Mouse (Mus musculus): Measurements from ENCODE around the gene Pkd1l3. TPM values are rescaled to one million over a fixed set of nuclear protein-coding genes. Genes with fewer than 3 reads are reported as not detected.

The Pkd1l3 gene
- polyA plus RNA-seq, 1 experiment from 2014 or later = 0.21 TPM

- Histone ChIP-seq H3K27me3 (ENCODE audit: poor library complexity, severe bottlenecking) (no peaks in the 10 kb centered on the region), H3K9me3 (no peaks in the 10 kb centered on the region), H3K27ac (no peak overlapping the region), H3K4me1 (no peaks in the 10 kb centered on the region), H3K36me3 (replicated peaks) (peaks cover 56% of the 10 kb centered on the region), H3K4me3 (no peak overlapping the region)
- no peak for DNase-seq (ENCODE audit: extremely low spot score, low spot score)
- WGBS = 97% methylated on average over 5 of the region's 5 CpGs
Observed at GRCm38 (mm10) chr8:109592164-109592563, 22.2 kb upstream of the Pkd1l3 start.

DNA sequence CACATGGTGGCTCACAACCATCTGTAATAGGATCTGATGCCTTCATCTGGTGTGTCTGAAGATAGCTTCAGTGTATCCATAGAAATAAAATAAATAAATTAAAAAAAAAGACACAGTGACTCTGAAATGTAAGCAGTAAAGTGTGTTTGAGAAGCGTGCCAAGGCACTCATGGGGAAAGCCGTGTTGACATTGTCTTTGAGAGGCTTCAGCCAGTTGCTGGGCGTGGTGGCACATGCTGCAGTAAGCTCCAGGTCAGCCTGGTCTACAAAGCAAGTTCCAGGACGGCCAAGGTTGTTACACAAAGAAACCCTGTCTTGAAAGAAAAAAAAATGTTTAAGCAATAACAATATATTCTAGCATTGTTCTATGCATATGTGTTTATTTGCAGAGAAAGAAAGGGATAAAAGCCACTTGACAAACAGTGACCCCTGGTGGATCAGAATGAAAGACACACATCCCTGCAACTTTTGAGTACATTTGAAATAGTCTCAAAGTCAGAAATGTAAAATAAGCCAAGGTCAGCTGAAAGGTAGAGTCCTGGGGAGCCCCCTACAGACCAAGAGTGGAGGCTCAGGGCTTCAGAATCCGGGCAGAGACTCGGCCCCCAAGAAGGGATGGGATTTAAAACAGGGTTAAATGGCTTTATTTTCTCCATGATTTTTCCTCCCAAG is 21.1 kb upstream of the Pkd1l3 start:
- peaks cover 61% of the 10 kb centered on the region for H3K36me3 ChIP-seq (replicated peaks)
- 83% methylated on average over 6 of the region's 6 CpGs for WGBS
- H3K9me3 ChIP-seq = no peaks in the 10 kb centered on the region
- no peak overlapping the region for H3K27ac ChIP-seq
- H3K27me3 ChIP-seq (ENCODE audit: poor library complexity, severe bottlenecking) = no peaks in the 10 kb centered on the region
- H3K4me3 ChIP-seq = no peak overlapping the region
- no peaks in the 10 kb centered on the region for H3K4me1 ChIP-seq
- DNase-seq (ENCODE audit: extremely low spot score, low spot score) = no peak

DNA sequence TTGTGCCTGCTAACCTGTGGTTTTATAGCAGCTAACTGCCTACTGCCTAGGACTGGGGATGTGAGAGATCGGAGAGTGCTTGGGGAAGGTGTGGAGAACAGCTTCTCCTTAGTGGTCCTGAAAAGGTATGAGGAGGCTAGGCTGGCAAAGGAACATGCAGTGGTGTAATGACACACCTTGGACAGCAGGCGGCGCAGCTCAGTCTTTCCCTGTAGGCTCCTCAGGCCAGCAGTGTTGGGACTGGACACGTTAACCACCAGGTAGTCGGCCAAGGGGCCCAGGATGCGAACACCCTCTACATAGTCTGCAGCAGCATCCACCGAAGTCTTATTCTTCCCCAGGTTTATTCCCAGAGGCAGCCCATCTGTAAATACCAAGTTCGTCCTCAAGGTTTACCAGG is 18.5 kb upstream of the Pkd1l3 start:
- Histone ChIP-seq H3K4me3 (no peak overlapping the region), H3K27me3 (ENCODE audit: poor library complexity, severe bottlenecking) (no peaks in the 10 kb centered on the region), H3K4me1 (no peaks in the 10 kb centered on the region), H3K36me3 (replicated peaks) (peaks cover 82% of the 10 kb centered on the region), H3K9me3 (no peaks in the 10 kb centered on the region), H3K27ac (no peak overlapping the region)
- DNase-seq (ENCODE audit: extremely low spot score, low spot score) = peak; percentile 65
- 58% methylated on average over 8 of the region's 8 CpGs for WGBS

DNA sequence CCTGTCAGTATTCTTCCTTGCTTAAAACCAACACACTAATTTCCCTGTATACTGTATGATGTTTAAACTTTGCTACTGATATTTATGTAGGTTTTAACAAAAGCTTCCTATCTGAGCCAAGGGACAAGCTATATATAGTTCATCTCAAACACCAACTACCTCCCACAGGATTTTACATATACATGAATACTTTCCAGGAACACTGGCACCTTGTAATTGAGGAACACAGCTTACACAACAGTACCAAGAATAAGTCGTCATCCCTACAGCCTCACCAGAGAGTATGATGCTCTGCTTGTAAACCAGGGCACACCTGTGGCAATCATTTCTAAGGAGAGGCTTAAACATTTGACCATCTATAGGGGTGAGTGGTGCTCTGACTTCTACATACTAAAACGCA is 7.6 kb upstream of the Pkd1l3 start:
- no peaks in the 10 kb centered on the region for H3K9me3 ChIP-seq
- peaks cover 23% of the 10 kb centered on the region for H3K4me1 ChIP-seq
- no peaks in the 10 kb centered on the region for H3K27me3 ChIP-seq (ENCODE audit: poor library complexity, severe bottlenecking)
- no peak for DNase-seq (ENCODE audit: extremely low spot score, low spot score)
- no peak overlapping the region for H3K27ac ChIP-seq
- peaks cover 41% of the 10 kb centered on the region for H3K36me3 ChIP-seq (replicated peaks)
- 87% methylated on average over 2 of the region's 2 CpGs for WGBS
- no peak overlapping the region for H3K4me3 ChIP-seq

GRCm38 (mm10) chr8:109607650-109608049 is 6.7 kb upstream of the Pkd1l3 start:
- Histone ChIP-seq H3K27ac (peak overlapping the region; percentile 95), H3K27me3 (ENCODE audit: poor library complexity, severe bottlenecking) (no peaks in the 10 kb centered on the region), H3K4me1 (peaks cover 23% of the 10 kb centered on the region), H3K4me3 (peak overlapping the region; percentile 70), H3K36me3 (replicated peaks) (peaks cover 32% of the 10 kb centered on the region), H3K9me3 (no peaks in the 10 kb centered on the region)
- DNase-seq (ENCODE audit: extremely low spot score, low spot score) = no peak
- 16% methylated on average over 12 of the region's 12 CpGs for whole genome bisulfite sequencing

- Histone ChIP-seq H3K4me1 (peaks cover 23% of the 10 kb centered on the region), H3K36me3 (replicated peaks) (peaks cover 23% of the 10 kb centered on the region), H3K4me3 (peak within 1 kb of the TSS; percentile 70), H3K27me3 (ENCODE audit: poor library complexity, severe bottlenecking) (no peaks in the 10 kb centered on the region), H3K9me3 (no peaks in the 10 kb centered on the region), H3K27ac (peak within 1 kb of the TSS; percentile 95)
- DNase-seq (ENCODE audit: extremely low spot score, low spot score) = peak; percentile 96
- WGBS = under 1% methylated on average over 42 of the region's 42 CpGs
Observed at GRCm38 (mm10) chr8:109608271-109609152, 5.8 kb upstream of the Pkd1l3 start, which contains the start of gene Dhodh. Dhodh (minus strand) TSS chr8:109608673.

GRCm38 (mm10) chr8:109609153-109609502 is 5.2 kb upstream of the Pkd1l3 start:
- WGBS = 24% methylated on average over 5 of the region's 5 CpGs

GRCm38 (mm10) chr8:109615569-109615968 is 1.3 kb downstream of the Pkd1l3 start:
- WGBS = 88% methylated on average over 3 of the region's 3 CpGs
- DNase-seq (ENCODE audit: extremely low spot score, low spot score) = no peak
- H3K4me1 ChIP-seq = no peaks in the 10 kb centered on the region
- H3K4me3 ChIP-seq = no peak overlapping the region
- no peaks in the 10 kb centered on the region for H3K27me3 ChIP-seq (ENCODE audit: poor library complexity, severe bottlenecking)
- no peak overlapping the region for H3K27ac ChIP-seq
- H3K9me3 ChIP-seq = peaks cover 6% of the 10 kb centered on the region; the same call in 1 of the 2 replicates
- no peaks in the 10 kb centered on the region for H3K36me3 ChIP-seq (replicated peaks)

More at GRCm38 (mm10) chr8:109609153-109609502, 5.2 kb upstream of the Pkd1l3 start:
- Histone ChIP-seq H3K9me3 (no peaks in the 10 kb centered on the region), H3K27me3 (ENCODE audit: poor library complexity, severe bottlenecking) (no peaks in the 10 kb centered on the region), H3K4me3 (peak overlapping the region; percentile 70), H3K36me3 (replicated peaks) (peaks cover 17% of the 10 kb centered on the region), H3K4me1 (peaks cover 23% of the 10 kb centered on the region), H3K27ac (peak overlapping the region; percentile 95)
- no peak for DNase-seq (ENCODE audit: extremely low spot score, low spot score)

- H3K27me3 ChIP-seq (ENCODE audit: poor library complexity, severe bottlenecking) = no peaks in the 10 kb centered on the region
- H3K4me3 ChIP-seq = no peak overlapping the region
- DNase-seq (ENCODE audit: extremely low spot score, low spot score) = no peak
- peaks cover 6% of the 10 kb centered on the region; the same call in 1 of the 2 replicates for H3K9me3 ChIP-seq
- no peaks in the 10 kb centered on the region for H3K4me1 ChIP-seq
- WGBS = 81% methylated on average over 6 of the region's 6 CpGs
- no peaks in the 10 kb centered on the region for H3K36me3 ChIP-seq (replicated peaks)
- no peak overlapping the region for H3K27ac ChIP-seq
Observed at GRCm38 (mm10) chr8:109628638-109629037, 14.3 kb downstream of the Pkd1l3 start.

- H3K9me3 ChIP-seq = no peaks in the 10 kb centered on the region
- 85% methylated on average over 5 of the region's 5 CpGs for WGBS
- no peaks in the 10 kb centered on the region for H3K36me3 ChIP-seq (replicated peaks)
- H3K27ac ChIP-seq = no peak overlapping the region
- H3K4me3 ChIP-seq = no peak overlapping the region
- no peak for DNase-seq (ENCODE audit: extremely low spot score, low spot score)
- H3K4me1 ChIP-seq = no peaks in the 10 kb centered on the region
- H3K27me3 ChIP-seq (ENCODE audit: poor library complexity, severe bottlenecking) = no peaks in the 10 kb centered on the region
Observed at GRCm38 (mm10) chr8:109632498-109632897, 18.2 kb downstream of the Pkd1l3 start.

GRCm38 (mm10) chr8:109635146-109635545 is 20.8 kb downstream of the Pkd1l3 start:
- no peaks in the 10 kb centered on the region for H3K9me3 ChIP-seq
- no peak for DNase-seq (ENCODE audit: extremely low spot score, low spot score)
- WGBS = 92% methylated on average over 8 of the region's 8 CpGs
- no peak overlapping the region for H3K4me3 ChIP-seq
- no peak overlapping the region for H3K27ac ChIP-seq
- H3K4me1 ChIP-seq = no peaks in the 10 kb centered on the region
- H3K36me3 ChIP-seq (replicated peaks) = no peaks in the 10 kb centered on the region
- no peaks in the 10 kb centered on the region for H3K27me3 ChIP-seq (ENCODE audit: poor library complexity, severe bottlenecking)

- Histone ChIP-seq H3K9me3 (no peaks in the 10 kb centered on the region), H3K4me1 (no peaks in the 10 kb centered on the region), H3K27me3 (ENCODE audit: poor library complexity, severe bottlenecking) (no peaks in the 10 kb centered on the region), H3K36me3 (replicated peaks) (no peaks in the 10 kb centered on the region), H3K4me3 (no peak overlapping the region), H3K27ac (no peak overlapping the region)
- DNase-seq (ENCODE audit: extremely low spot score, low spot score) = no peak
- 84% methylated on average over 5 of the region's 5 CpGs for WGBS
Observed at GRCm38 (mm10) chr8:109638851-109639250, 24.5 kb downstream of the Pkd1l3 start.

DNA sequence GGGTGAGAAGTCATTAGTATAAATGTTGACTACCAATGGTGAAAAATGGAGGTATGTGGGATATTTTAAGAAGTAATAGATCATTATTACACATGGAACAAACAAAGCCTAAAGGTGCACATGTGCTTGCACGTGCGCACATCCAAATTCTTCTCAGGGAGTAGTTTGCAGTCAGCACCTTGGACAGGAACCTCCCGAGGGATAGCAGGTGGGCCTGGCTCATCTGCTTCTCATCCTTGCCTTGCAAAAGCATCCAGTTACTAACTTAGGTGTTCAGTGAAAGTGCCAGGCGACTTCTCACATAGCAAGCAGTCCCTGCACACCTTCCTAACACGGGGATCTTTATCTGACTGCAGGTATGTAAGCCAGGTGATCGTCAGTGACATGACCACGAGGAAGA is 26.1 kb downstream of the Pkd1l3 start:
- no peak overlapping the region for H3K4me3 ChIP-seq
- H3K36me3 ChIP-seq (replicated peaks) = no peaks in the 10 kb centered on the region
- H3K27me3 ChIP-seq (ENCODE audit: poor library complexity, severe bottlenecking) = no peaks in the 10 kb centered on the region
- H3K27ac ChIP-seq = no peak overlapping the region
- H3K4me1 ChIP-seq = no peaks in the 10 kb centered on the region
- WGBS = 66% methylated on average over 7 of the region's 7 CpGs
- no peak for DNase-seq (ENCODE audit: extremely low spot score, low spot score)
- H3K9me3 ChIP-seq = no peaks in the 10 kb centered on the region
